Mouse (Mus musculus) limb, embryonic 12.5 days (tissue): Measurements from ENCODE around the gene Zfyve26. TPM values are rescaled to one million over a fixed set of nuclear protein-coding genes. Genes with fewer than 3 reads are reported as not detected.
A peak's percentile ranks its signal among the peaks of the same experiment; 100 is the strongest.
"Not testable (repeated sequence)": the region's sequence is repeated elsewhere in the genome, so short reads cannot be mapped to it uniquely, and the experiment has no call there.

Source experiments
- ATAC-seq: fragments of 200-750 bp; cut with Nextera tagmentation; 2 replicates; pipeline ENCODE4 v1.8.0; 2017; ENCODE audit warnings: low read depth, moderate TSS enrichment; ENCODE audit not compliant: insufficient number of reproducible peaks, insufficient read depth, low FRiP score, low TSS enrichment
- H3K27ac ChIP-seq: fragments of 300-500 bp; sonication (generic); 2 replicates; pipeline ENCODE4 v1.5.1; 2016; ENCODE audit warnings: mild to moderate bottlenecking, moderate library complexity
- H3K27me3 ChIP-seq: fragments of 300-500 bp; sonication (generic); 2 replicates; pipeline ENCODE4 v1.6.1; 2016; ENCODE audit warnings: mild to moderate bottlenecking, moderate library complexity
- H3K36me3 ChIP-seq: fragments of 300-500 bp; sonication (generic); 2 replicates; pipeline ENCODE4 v1.6.1; 2016; ENCODE audit warnings: mild to moderate bottlenecking, moderate library complexity
- H3K4me1 ChIP-seq: fragments of 300-500 bp; sonication (generic); replicated peaks from 2 replicates; pipeline ENCODE4 v1.6.1; 2016
- H3K4me2 ChIP-seq: fragments of 300-500 bp; sonication (generic); 2 replicates; pipeline ENCODE4 v1.6.1; 2016; ENCODE audit warnings: mild to moderate bottlenecking, moderate library complexity
- H3K4me3 ChIP-seq: fragments of 300-500 bp; sonication (generic); replicated peaks from 2 replicates; pipeline ENCODE4 v1.5.1; 2016; ENCODE audit warnings: mild to moderate bottlenecking
- H3K9ac ChIP-seq: fragments of 300-500 bp; sonication (generic); replicated peaks from 2 replicates; pipeline ENCODE4 v1.6.1; 2016; ENCODE audit warnings: mild to moderate bottlenecking, moderate library complexity
- H3K9me3 ChIP-seq: fragments of 300-500 bp; sonication (generic); 2 replicates; pipeline ENCODE4 v1.6.1; 2016; ENCODE audit warnings: mild to moderate bottlenecking, moderate library complexity
- WGBS: fragments of 180-500 bp; shearing (Covaris S2); methylation state at CpG from one replicate; pipeline ENCODE4 v1.1.7; 2016; 5-methylcytosine and 5-hydroxymethylcytosine counted together
- polyA plus RNA-seq: library from polyadenylated mRNA; unstranded; fragments of >200 nt; fragmentation: Nextera tagmentation; extraction: Ambion mirVana; gene quantifications from 2 replicates; pipeline ENCODE4 v1.2.1, GENCODE M21; 2016

Gene Zfyve26
- polyA plus RNA-seq, 1 experiment from 2014 or later: 17.8 TPM

DNA sequence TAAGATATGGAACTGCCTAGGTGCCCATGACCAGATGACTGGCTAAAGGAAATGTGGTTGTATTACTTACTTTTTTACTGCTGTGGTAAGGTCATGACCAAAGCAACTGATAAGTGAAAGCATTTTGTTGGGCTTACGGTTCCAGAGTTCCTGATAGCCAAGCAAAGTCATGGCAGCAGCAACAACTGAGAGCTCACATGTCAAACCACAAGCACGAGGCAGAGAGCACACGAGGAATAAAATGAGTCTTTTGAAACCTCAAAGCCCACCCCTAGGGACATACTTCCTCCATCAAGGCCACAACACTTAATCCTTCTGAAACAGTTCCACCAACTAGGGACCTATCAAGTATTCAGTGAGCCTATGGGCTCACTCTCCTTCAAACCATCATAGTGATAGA lies 94.2 kb downstream of the Zfyve26 start:
- H3K36me3 ChIP-seq: no peaks in the 10 kb centered on the region
- no peak overlapping the region for H3K4me2 ChIP-seq
- H3K4me1 ChIP-seq: no peaks in the 10 kb centered on the region
- H3K9me3 ChIP-seq: no peaks in the 10 kb centered on the region
- ATAC-seq: no peak
- H3K4me3 ChIP-seq: no peak overlapping the region
- H3K27ac ChIP-seq: no peak overlapping the region
- H3K9ac ChIP-seq: no peak overlapping the region
- H3K27me3 ChIP-seq: no peaks in the 10 kb centered on the region
- WGBS: 72% methylated on average over 3 of the region's 3 CpGs

DNA sequence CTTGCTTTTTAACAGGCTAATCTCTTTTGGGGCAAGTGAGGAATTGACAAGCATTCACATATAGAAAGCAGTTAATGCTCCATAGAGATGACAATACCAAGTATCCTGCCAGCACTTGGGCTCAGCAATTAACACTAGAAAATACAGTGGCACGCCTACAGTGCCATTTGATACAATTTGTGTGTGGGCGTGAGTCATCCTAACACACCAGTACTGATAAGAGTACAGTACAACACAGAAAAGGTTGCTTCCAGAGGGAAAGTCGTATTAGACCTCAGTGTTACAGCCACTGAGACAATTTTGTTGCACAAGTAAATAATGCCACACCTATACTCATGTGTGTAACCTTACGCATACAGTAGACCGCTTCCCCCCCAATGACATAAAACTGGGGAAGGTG lies 99.0 kb downstream of the Zfyve26 start:
- Histone ChIP-seq H3K4me3 (no peak overlapping the region), H3K27me3 (no peaks in the 10 kb centered on the region), H3K4me1 (no peaks in the 10 kb centered on the region), H3K36me3 (no peaks in the 10 kb centered on the region), H3K4me2 (no peak overlapping the region), H3K9me3 (no peaks in the 10 kb centered on the region), H3K27ac (no peak overlapping the region), H3K9ac (no peak overlapping the region)
- ATAC-seq: no peak
- 86% methylated on average over 5 of the region's 5 CpGs for WGBS

DNA sequence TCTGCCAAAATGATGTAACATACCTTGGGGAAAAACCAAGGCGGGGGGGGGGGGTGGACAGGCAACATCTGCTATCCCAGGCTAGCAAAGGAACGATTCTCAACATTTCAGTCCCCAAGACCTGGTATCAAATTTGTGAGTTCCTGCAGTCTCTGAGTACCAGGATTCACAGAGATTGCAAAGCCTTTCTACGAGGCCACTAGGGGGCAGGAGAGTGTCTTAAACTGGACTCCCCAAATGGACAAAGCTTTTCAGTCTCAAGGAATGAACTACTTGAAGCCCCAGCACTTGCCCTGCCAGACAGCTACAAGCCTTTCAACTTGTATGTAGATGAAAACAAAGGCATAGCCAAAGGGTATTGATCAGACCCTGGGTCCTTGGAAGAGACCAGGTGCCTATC lies 102.7 kb downstream of the Zfyve26 start:
- WGBS: 5% methylated on average over 3 of the region's 3 CpGs
- H3K4me1 ChIP-seq: peaks cover 10% of the 10 kb centered on the region
- no peaks in the 10 kb centered on the region for H3K9me3 ChIP-seq
- no peak for ATAC-seq
- no peak overlapping the region for H3K9ac ChIP-seq
- H3K36me3 ChIP-seq: peaks cover under 1% of the 10 kb centered on the region; the same call in 1 of the 2 replicates
- no peak overlapping the region for H3K27ac ChIP-seq
- no peak overlapping the region for H3K4me2 ChIP-seq
- H3K27me3 ChIP-seq: no peaks in the 10 kb centered on the region
- no peak overlapping the region for H3K4me3 ChIP-seq

GRCm38 (mm10) chr12:79192193-79192592 lies 103.9 kb downstream of the Zfyve26 start, which contains the start of gene Rdh11:
Gene Rdh11 (minus strand): TSS chr12:79192293.
- Histone ChIP-seq H3K4me2 (peak within 1 kb of the TSS; percentile 65), H3K27ac (peak within 1 kb of the TSS; percentile 42; the same call in 1 of the 2 replicates), H3K4me1 (peaks cover 10% of the 10 kb centered on the region), H3K9ac (peak within 1 kb of the TSS; percentile 70), H3K36me3 (peaks cover 13% of the 10 kb centered on the region), H3K4me3 (peak within 1 kb of the TSS; percentile 65), H3K27me3 (no peaks in the 10 kb centered on the region), H3K9me3 (no peaks in the 10 kb centered on the region)
- no peak for ATAC-seq
- 58% methylated on average over 6 of the region's 6 CpGs for WGBS

- H3K9ac ChIP-seq: peak overlapping the region; percentile 70
- WGBS: 5% methylated on average over 14 of the region's 14 CpGs
- H3K4me1 ChIP-seq: peaks cover 10% of the 10 kb centered on the region
- H3K4me2 ChIP-seq: peak overlapping the region; percentile 65
- peak; percentile 86 for ATAC-seq
- H3K27me3 ChIP-seq: no peaks in the 10 kb centered on the region
- peak overlapping the region; percentile 65 for H3K4me3 ChIP-seq
- no peaks in the 10 kb centered on the region for H3K9me3 ChIP-seq
- peak overlapping the region; percentile 42; the same call in 1 of the 2 replicates for H3K27ac ChIP-seq
- H3K36me3 ChIP-seq: peaks cover 18% of the 10 kb centered on the region
These were observed 104.4 kb downstream of the Zfyve26 start for GRCm38 (mm10) chr12:79191701-79192100.

DNA sequence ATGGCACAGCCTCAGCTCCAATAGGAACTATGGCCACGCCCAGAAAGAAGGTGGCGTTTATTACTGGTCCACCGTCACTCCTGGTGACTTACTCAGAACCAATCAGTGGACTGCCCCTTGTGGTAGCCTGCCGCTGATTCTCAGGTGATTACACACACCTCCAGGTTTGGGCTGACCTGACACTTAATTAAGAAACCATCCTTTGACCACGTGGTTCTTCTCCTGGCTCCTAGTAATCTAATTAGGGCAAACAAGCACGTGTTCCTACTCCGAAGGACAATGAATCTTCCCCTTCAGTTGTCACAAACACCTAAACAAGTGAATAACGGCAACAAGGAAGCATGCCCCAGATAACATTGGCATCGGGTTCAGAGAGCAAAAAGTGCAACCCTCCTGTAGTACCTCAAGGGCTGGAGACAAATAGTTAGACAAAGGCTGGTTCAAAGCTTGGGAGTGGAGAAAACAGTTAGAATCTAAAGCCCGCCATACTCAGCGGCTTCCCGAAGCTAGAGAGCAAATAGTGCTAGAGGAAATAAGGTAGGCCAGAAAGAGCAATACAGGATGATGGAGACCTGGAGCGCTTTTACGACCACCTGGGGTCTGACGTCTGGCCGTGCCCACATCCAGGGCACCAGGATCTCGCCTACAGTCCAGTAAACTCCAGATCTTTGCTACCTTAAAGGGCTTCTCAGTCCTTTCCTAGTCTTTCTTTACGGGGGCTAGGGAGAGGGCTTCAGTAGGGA lies 105.0 kb downstream of the Zfyve26 start:
- Histone ChIP-seq H3K9ac (peak overlapping the region; percentile 70), H3K27me3 (no peaks in the 10 kb centered on the region), H3K27ac (peak overlapping the region; percentile 42; the same call in 1 of the 2 replicates), H3K4me2 (peak overlapping the region; percentile 65), H3K4me1 (peaks cover 10% of the 10 kb centered on the region), H3K4me3 (peak overlapping the region; percentile 65), H3K9me3 (no peaks in the 10 kb centered on the region), H3K36me3 (peaks cover 24% of the 10 kb centered on the region)
- ATAC-seq: peak; percentile 85; the same call in 1 of the 2 replicates
- WGBS: 1% methylated on average over 18 of the region's 18 CpGs

GRCm38 (mm10) chr12:79185160-79185559 lies 110.9 kb downstream of the Zfyve26 start:
- not testable (repeated sequence) for H3K9me3 ChIP-seq, H3K9ac ChIP-seq, H3K27me3 ChIP-seq, ATAC-seq, H3K4me3 ChIP-seq, H3K4me1 ChIP-seq, H3K27ac ChIP-seq, H3K4me2 ChIP-seq
- H3K36me3 ChIP-seq: peaks cover 78% of the 10 kb centered on the region
- 87% methylated on average over 6 of the region's 6 CpGs for WGBS

Other genes starting within 250 kb of the Zfyve26 start
- 33.8 and 36.9 TPM in 2 replicates for gene Pigh, start 206.7 kb downstream of the Zfyve26 start, polyA plus RNA-seq
- gene Arg2, start 165.5 kb downstream of the Zfyve26 start, polyA plus RNA-seq: 1.2 and 1.4 TPM in 2 replicates
- 83.0 and 83.9 TPM in 2 replicates for gene Vti1b, start 123.6 kb downstream of the Zfyve26 start, polyA plus RNA-seq
- 22.7 and 23.3 TPM in 2 replicates for gene Rdh11, start 104.0 kb downstream of the Zfyve26 start, polyA plus RNA-seq
- 2.5 and 3.5 TPM in 2 replicates for gene Rdh12, start 87.4 kb downstream of the Zfyve26 start, polyA plus RNA-seq
- gene Rad51b, start 978 bp upstream of the Zfyve26 start, polyA plus RNA-seq: 6.4 and 8.0 TPM in 2 replicates